Mouse (Mus musculus) stomach, postnatal 0 days (tissue): ENCODE measurements around the gene Serpina1e. TPM values are rescaled to one million over a fixed set of nuclear protein-coding genes. Genes with fewer than 3 reads are reported as not detected.

ENCODE experiments used
- ATAC-seq: fragments of 200-750 bp; cut with Nextera tagmentation; 2 replicates; pipeline ENCODE4 v1.8.0; 2017; ENCODE audit not compliant: low FRiP score, low TSS enrichment
- DNase-seq: peaks from one replicate; pipeline ENCODE4 v3.0.0-alpha.2; 2016; ENCODE audit warnings: low spot score
- H3K27ac ChIP-seq: fragments of 300-500 bp; sonication (generic); replicated peaks from 2 replicates; pipeline ENCODE4 v1.5.1; 2014; ENCODE audit warnings: mild to moderate bottlenecking, control low read depth
- H3K27me3 ChIP-seq: fragments of 300-500 bp; sonication (generic); 2 replicates; pipeline ENCODE4 v1.6.1; 2014; ENCODE audit warnings: low read length; ENCODE audit not compliant: control insufficient read depth, insufficient read depth
- H3K36me3 ChIP-seq: fragments of 300-500 bp; sonication (generic); 2 replicates; pipeline ENCODE4 v1.6.1; 2014; ENCODE audit warnings: low read length, mixed read lengths; ENCODE audit not compliant: control insufficient read depth, insufficient read depth
- H3K4me1 ChIP-seq: fragments of 300-500 bp; sonication (generic); replicated peaks from 2 replicates; pipeline ENCODE4 v1.6.1; 2014; ENCODE audit warnings: antibody characterized with exemption; ENCODE audit not compliant: control insufficient read depth, insufficient read depth
- H3K4me2 ChIP-seq: fragments of 300-500 bp; sonication (generic); replicated peaks from 2 replicates; pipeline ENCODE4 v1.6.1; 2014; ENCODE audit warnings: low read depth, mild to moderate bottlenecking, control low read depth, moderate library complexity
- H3K4me3 ChIP-seq: fragments of 300-500 bp; sonication (generic); 2 replicates; pipeline ENCODE4 v1.5.1; 2014; ENCODE audit warnings: low read depth, low read length, control low read depth
- H3K9ac ChIP-seq: fragments of 300-500 bp; sonication (generic); 2 replicates; pipeline ENCODE4 v1.6.1; 2014; ENCODE audit warnings: mild to moderate bottlenecking, low read length, control low read depth, mixed read lengths
- H3K9me3 ChIP-seq: fragments of 300-500 bp; sonication (generic); 2 replicates; pipeline ENCODE4 v1.6.1; 2016; ENCODE audit warnings: low read length; ENCODE audit not compliant: control insufficient read depth
- CTCF ChIP-seq: IDR thresholded peaks from 2 replicates; pipeline ENCODE4 v1.5.1; 2016; ENCODE audit warnings: antibody characterized with exemption, low read depth, mild to moderate bottlenecking, moderate library complexity
- EP300 ChIP-seq: optimal IDR thresholded peaks from 2 replicates; pipeline ENCODE3; 2016; ENCODE audit warnings: antibody characterized with exemption
- WGBS: fragments of 180-500 bp; shearing (Covaris S2); extraction: QIAGEN DNeasy Blood & Tissue Kit; methylation state at CpG from one replicate; pipeline ENCODE4 v1.1.7; 2014; 5-methylcytosine and 5-hydroxymethylcytosine counted together
- polyA plus RNA-seq: library from polyadenylated mRNA; unstranded; fragments of >200 nt; fragmentation: Nextera tagmentation; extraction: Ambion mirVana; gene quantifications from 2 replicates; pipeline ENCODE4 v1.2.1, GENCODE M21; 2015

The Serpina1e gene
- polyA plus RNA-seq, 1 experiment from 2014 or later = 5.0 TPM

- no peak for TF ChIP-seq CTCF
- TF ChIP-seq EP300 = no peak
- Histone ChIP-seq H3K4me2 (no peak overlapping the region), H3K27me3 (no peaks in the 10 kb centered on the region), H3K9me3 (no peaks in the 10 kb centered on the region), H3K27ac (no peak overlapping the region), H3K36me3 (no peaks in the 10 kb centered on the region), H3K9ac (no peak overlapping the region), H3K4me3 (no peak overlapping the region), H3K4me1 (no peaks in the 10 kb centered on the region)
- ATAC-seq (no peak), DNase-seq (no peak)
- 48% methylated on average over 2 of the region's 2 CpGs for WGBS
Measured at GRCm38 (mm10) chr12:103996513-103996912, 37.7 kb upstream of the Serpina1e start.

DNA sequence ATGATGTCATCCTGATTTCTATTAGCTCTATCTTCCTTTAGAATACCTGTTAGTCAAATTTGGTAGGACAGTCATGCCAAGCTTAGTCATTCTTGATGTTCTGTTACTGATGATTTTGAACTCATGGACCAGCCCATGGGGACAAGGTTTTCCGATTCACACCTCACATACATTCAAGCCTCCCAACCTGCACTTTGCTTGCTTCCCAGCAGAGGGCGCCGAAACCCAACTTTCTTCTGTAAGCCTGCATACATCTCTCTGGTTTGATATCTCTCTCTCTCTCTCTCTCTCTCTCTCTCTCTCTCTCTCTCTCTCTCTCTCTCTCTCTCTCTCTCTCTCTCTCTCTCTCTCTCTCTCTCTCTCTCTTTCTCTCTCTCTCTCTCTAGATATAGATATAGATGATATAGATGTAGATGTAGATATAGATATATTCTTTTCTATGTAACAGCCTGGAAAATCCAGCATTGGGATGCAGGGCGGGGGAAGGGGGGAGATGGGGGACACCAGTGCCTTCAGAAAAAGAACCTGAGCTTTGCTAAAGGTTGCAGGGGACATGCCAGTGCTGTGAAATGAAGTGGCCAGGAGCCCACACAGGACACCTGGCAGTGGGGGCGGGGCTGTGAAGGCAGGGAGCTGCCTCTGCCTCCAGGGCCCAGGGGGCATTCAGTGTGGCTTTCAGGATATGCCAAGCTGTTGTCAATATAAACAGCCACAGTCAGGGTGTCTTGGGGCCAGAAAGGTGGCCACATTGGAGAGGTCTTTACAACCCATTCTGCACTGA, 36.7 kb upstream of the Serpina1e start:
- no peaks in the 10 kb centered on the region for H3K36me3 ChIP-seq
- no peak for ATAC-seq
- H3K4me1 ChIP-seq = no peaks in the 10 kb centered on the region
- no peaks in the 10 kb centered on the region for H3K9me3 ChIP-seq
- no peak overlapping the region for H3K4me2 ChIP-seq
- H3K27ac ChIP-seq = no peak overlapping the region
- H3K27me3 ChIP-seq = no peaks in the 10 kb centered on the region
- DNase-seq = peak; percentile 78
- whole genome bisulfite sequencing = 40% methylated on average over 5 of the region's 5 CpGs
- no peak for TF ChIP-seq EP300
- TF ChIP-seq CTCF = peak; percentile 87
- H3K9ac ChIP-seq = no peak overlapping the region
- no peak overlapping the region for H3K4me3 ChIP-seq

GRCm38 (mm10) chr12:103992945-103993344, 34.2 kb upstream of the Serpina1e start:
- no peak overlapping the region for H3K27ac ChIP-seq
- 69% methylated on average over 7 of the region's 7 CpGs for WGBS

GRCm38 (mm10) chr12:103989857-103990256, 31.1 kb upstream of the Serpina1e start, which contains the start of gene Serpina11:
Serpina11 (minus strand) TSS chr12:103989957.
- DNase-seq = no peak
- ATAC-seq = no peak
- H3K9me3 ChIP-seq = no peaks in the 10 kb centered on the region
- no peaks in the 10 kb centered on the region for H3K36me3 ChIP-seq
- WGBS = 80% methylated on average over 6 of the region's 6 CpGs
- H3K9ac ChIP-seq = no peak within 1 kb of the TSS
- no peak within 1 kb of the TSS for H3K4me3 ChIP-seq
- H3K27me3 ChIP-seq = no peaks in the 10 kb centered on the region
- H3K27ac ChIP-seq = no peak within 1 kb of the TSS
- H3K4me2 ChIP-seq = no peak within 1 kb of the TSS
- no peaks in the 10 kb centered on the region for H3K4me1 ChIP-seq
- TF ChIP-seq EP300 (no peak), CTCF (no peak)

More at GRCm38 (mm10) chr12:103992945-103993344, 34.2 kb upstream of the Serpina1e start:
- Histone ChIP-seq H3K4me2 (no peak overlapping the region), H3K9ac (no peak overlapping the region), H3K9me3 (no peaks in the 10 kb centered on the region), H3K36me3 (no peaks in the 10 kb centered on the region), H3K4me1 (no peaks in the 10 kb centered on the region), H3K4me3 (no peak overlapping the region), H3K27me3 (no peaks in the 10 kb centered on the region)
- TF ChIP-seq CTCF (no peak), EP300 (no peak)
- ATAC-seq (no peak), DNase-seq (no peak)

DNA sequence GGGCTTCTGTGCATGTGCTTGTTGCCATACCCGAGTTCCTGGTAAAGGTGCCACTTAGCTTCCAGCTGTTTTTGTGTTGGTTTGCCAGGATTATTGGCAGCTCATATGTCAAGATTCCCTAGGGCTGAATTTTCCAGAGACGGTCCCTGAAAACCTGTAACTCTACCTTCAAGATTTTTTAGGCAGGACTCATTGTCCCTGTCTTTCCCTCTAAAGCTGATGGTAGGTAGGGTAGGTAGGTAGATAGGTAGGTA, 30.7 kb upstream of the Serpina1e start:
- WGBS = 41% methylated on average over 2 of the region's 2 CpGs
- no peak overlapping the region for H3K9ac ChIP-seq
- H3K4me3 ChIP-seq = no peak overlapping the region
- no peaks in the 10 kb centered on the region for H3K9me3 ChIP-seq
- ATAC-seq (no peak), DNase-seq (no peak)
- H3K4me1 ChIP-seq = no peaks in the 10 kb centered on the region
- no peaks in the 10 kb centered on the region for H3K27me3 ChIP-seq
- TF ChIP-seq CTCF = no peak
- no peak for TF ChIP-seq EP300
- H3K36me3 ChIP-seq = no peaks in the 10 kb centered on the region
- no peak overlapping the region for H3K27ac ChIP-seq
- no peak overlapping the region for H3K4me2 ChIP-seq

DNA sequence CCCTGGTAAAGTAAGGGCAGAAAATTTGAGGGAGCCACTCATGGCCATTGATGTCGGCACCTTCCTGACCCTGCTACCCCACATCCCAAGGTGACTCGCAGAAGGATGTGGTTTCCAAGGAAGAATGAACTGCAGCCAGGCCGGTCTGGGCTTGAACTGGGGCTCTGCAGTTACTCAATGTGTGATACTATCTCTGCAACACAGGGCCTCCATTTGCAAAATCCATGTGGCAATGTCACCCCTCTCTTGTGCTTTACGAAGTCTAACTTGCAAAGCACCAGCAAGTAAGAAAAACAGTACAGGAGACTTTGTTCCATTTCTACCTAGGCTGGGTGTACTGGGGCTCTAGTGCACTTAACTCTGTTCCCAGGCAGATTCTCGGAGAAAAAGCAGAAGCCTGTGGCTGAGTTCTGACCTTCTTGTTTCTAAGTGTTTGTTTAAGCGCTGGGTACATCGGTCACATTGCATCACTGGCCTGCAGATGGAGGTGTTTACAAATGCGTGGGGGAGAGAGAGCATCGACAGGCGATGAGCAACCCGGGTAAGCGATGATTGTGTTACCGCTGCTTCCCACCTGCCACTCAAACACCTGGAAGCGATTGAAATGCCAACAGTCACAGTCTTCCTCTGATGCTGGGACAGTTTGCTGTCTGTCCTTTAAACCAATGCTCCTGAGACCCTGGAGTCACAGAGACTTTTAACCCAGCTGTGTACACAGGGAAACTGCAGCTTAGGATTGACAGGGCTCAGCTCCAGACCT, 30.2 kb upstream of the Serpina1e start:
- ATAC-seq (peak; percentile 35; the same call in 1 of the 2 replicates), DNase-seq (peak; percentile 22)
- WGBS = 36% methylated on average over 14 of the region's 14 CpGs
- H3K9me3 ChIP-seq = no peaks in the 10 kb centered on the region
- no peak overlapping the region for H3K9ac ChIP-seq
- H3K4me1 ChIP-seq = no peaks in the 10 kb centered on the region
- TF ChIP-seq EP300 (no peak), CTCF (peak; percentile 41)
- no peaks in the 10 kb centered on the region for H3K27me3 ChIP-seq
- no peak overlapping the region for H3K27ac ChIP-seq
- H3K4me3 ChIP-seq = no peak overlapping the region
- H3K4me2 ChIP-seq = no peak overlapping the region
- no peaks in the 10 kb centered on the region for H3K36me3 ChIP-seq
